In the genomic region with DNA sequence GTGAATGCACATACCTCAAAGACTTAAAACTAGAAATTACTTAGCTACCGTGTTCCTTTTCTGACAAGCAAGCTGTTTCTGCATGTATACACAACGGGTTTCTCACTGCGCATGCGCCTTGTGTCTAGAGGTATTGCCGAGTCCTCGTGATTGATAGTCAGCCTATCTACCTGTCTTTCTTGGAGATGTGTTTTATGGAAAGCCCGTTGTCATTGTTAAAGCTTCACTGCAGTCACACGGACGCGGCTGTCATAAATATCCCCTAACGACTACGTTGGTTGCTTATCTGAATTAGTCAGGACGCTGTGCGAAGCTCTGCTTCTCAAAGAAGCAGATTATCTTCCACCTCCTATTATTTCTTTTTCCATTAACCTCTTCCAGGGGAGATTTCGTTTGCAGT, we compare ENCODE assay signal across 13 mouse cellular contexts.
DNase-seq lines count a peak whose midpoint lies in the region; ATAC-seq lines count a peak whose summit lies in the region.
"Had no signal": no experiment of that assay in that cellular context is flagged by ENCODE, and none has a peak within 500 bp of the region (broad histone marks: within the 10 kb centered on the region; RNA-seq: fewer than 3 reads in every experiment).

No protein-coding gene starts in this region.

- H3K27me3 ChIP-seq in heart, embryonic 15.5 days = no peaks in the 10 kb centered on the region
- no peaks in the 10 kb centered on the region for H3K27me3 ChIP-seq in hindbrain, embryonic 16.5 days (replicated peaks; ENCODE audit: control insufficient read depth, insufficient read depth, low read length)
- H3K27me3 ChIP-seq: liver, embryonic 12.5 days had no signal

- H3K9me3 ChIP-seq in heart, embryonic 15.5 days (replicated peaks) = no peaks in the 10 kb centered on the region
- no peaks in the 10 kb centered on the region for H3K9me3 ChIP-seq in hindbrain, embryonic 16.5 days (ENCODE audit: control insufficient read depth, low read length)
- H3K9me3 ChIP-seq: liver, embryonic 12.5 days had no signal

- no peak for ATAC-seq in heart, embryonic 15.5 days (replicated peaks; ENCODE audit: insufficient number of reproducible peaks, insufficient read depth, low FRiP score, low read depth)
- peak; percentile 54; the same call in 1 of the 2 replicates for ATAC-seq in hindbrain, embryonic 16.5 days
- ATAC-seq: liver, embryonic 12.5 days; lung, postnatal 0 days had no signal

- 0 out of 2 replicates have a peak, but pooled peaks cover 4% of the 10 kb centered on the region for H3K4me1 ChIP-seq in heart, embryonic 15.5 days (replicated peaks)
- no peaks in the 10 kb centered on the region for H3K4me1 ChIP-seq in hindbrain, embryonic 16.5 days (ENCODE audit: control insufficient read depth, insufficient read depth, low read depth, low read length)
- H3K4me1 ChIP-seq: liver, embryonic 12.5 days had no signal

- no peaks in the 10 kb centered on the region for H3K36me3 ChIP-seq in heart, embryonic 15.5 days
- H3K36me3 ChIP-seq in hindbrain, embryonic 16.5 days (ENCODE audit: control insufficient read depth, insufficient read depth, low read length) = no peaks in the 10 kb centered on the region
- H3K36me3 ChIP-seq: liver, embryonic 12.5 days had no signal

- no peak overlapping the region for H3K9ac ChIP-seq in heart, embryonic 15.5 days
- H3K9ac ChIP-seq in hindbrain, embryonic 16.5 days (ENCODE audit: low read depth, low read length) = no peak overlapping the region
- H3K9ac ChIP-seq: liver, embryonic 12.5 days had no signal

- H3K4me3 ChIP-seq in heart, embryonic 15.5 days = 0 out of 2 replicates have a peak overlapping the region, but pooled peaks have one; percentile 16
- no peak overlapping the region for H3K4me3 ChIP-seq in hindbrain, embryonic 16.5 days (ENCODE audit: low read length)
- H3K4me3 ChIP-seq: layer of hippocampus, adult 2 months; liver, embryonic 12.5 days had no signal

- peak overlapping the region; percentile 44 for H3K4me2 ChIP-seq in heart, embryonic 15.5 days
- H3K4me2 ChIP-seq in hindbrain, embryonic 16.5 days (ENCODE audit: low read length) = no peak overlapping the region
- H3K4me2 ChIP-seq: liver, embryonic 12.5 days had no signal

- intact Hi-C loops in heart, postnatal 25 days (cut with DNase I) = no loop called here
- intact Hi-C loops in left cerebral cortex, postnatal 14 days (cut with DNase I) = no loop called here
- intact Hi-C loops in left cerebral cortex, postnatal 10 days (cut with DNase I) = no loop called here

- no peak overlapping the region for H3K27ac ChIP-seq in heart, embryonic 15.5 days
- H3K27ac ChIP-seq in hindbrain, embryonic 16.5 days (ENCODE audit: low read depth, low read length) = no peak overlapping the region
- H3K27ac ChIP-seq: layer of hippocampus, adult 2 months; liver, embryonic 12.5 days had no signal

- DNase-seq in heart, postnatal 25 days (ENCODE audit: low spot score) = no peak
- peak; percentile 37 to 42 for DNase-seq in left cerebral cortex, postnatal 14 days (ENCODE audit: low spot score in 2 of 2)
- no peak for DNase-seq in left cerebral cortex, postnatal 10 days (ENCODE audit: extremely low spot score in 1 of 2, low spot score in 2 of 2)
- peak; percentile 54 for DNase-seq in brain, adult 2 months (ENCODE audit: low read depth, low spot score)
- DNase-seq in cerebellum, adult 11-12 months = no peak
- DNase-seq: adrenal gland, postnatal 36 days; cerebellum, adult 11 months; gastrocnemius, postnatal 25 days had no signal

- WGBS in heart, embryonic 15.5 days = 37% methylated on average over 15 of the region's 15 CpGs
- 70% methylated on average over 15 of the region's 15 CpGs for WGBS in hindbrain, embryonic 16.5 days

Comparison
In these comparisons a context has a peak if more than half of its experiments do, and no peak if none do; other contexts are left out.
1. DNase-seq: peak in left cerebral cortex, postnatal 14 days (2 of 2) and brain, adult 2 months (single experiment); none in heart, postnatal 25 days (single experiment), left cerebral cortex, postnatal 10 days (0 of 2) and cerebellum, adult 11-12 months (single experiment).